Mouse (Mus musculus): ENCODE data around the gene Lyzl4.

- no peak for TF ChIP-seq TAL1 (IDR thresholded peaks at IDR 0.05; ENCODE audit: low read length)
- no peak for TF ChIP-seq GATA1 (IDR thresholded peaks at IDR 0.05; ENCODE audit: low read length)
Measured at GRCm38 (mm10) chr9:121684702-121685101, 42.8 kb upstream of the Lyzl4 start.

Data from erythroblast, embryonic 14.5 days (primary cell).